Mouse (Mus musculus): ENCODE measurements around the gene Il31. TPM values are rescaled to one million over a fixed set of nuclear protein-coding genes. Genes with fewer than 3 reads are reported as not detected.
"Not testable (repeated sequence)": the region's sequence is repeated elsewhere in the genome, so short reads cannot be mapped to it uniquely, and the experiment has no call there.

Gene Il31
- polyA plus RNA-seq, 1 experiment: not detected

GRCm38 (mm10) chr5:123512102-123512501 is 22.8 kb upstream of the Il31 start:
- Histone ChIP-seq H3K79me2 (ENCODE audit: control insufficient read depth, insufficient read depth) (no peaks in the 10 kb centered on the region), H3K79me3 (ENCODE audit: low read depth) (no peaks in the 10 kb centered on the region), H3K27me3 (ENCODE audit: control insufficient read depth, insufficient read depth, insufficient read length) (peaks cover 5% of the 10 kb centered on the region), H3K4me3 (ENCODE audit: insufficient read depth, poor library complexity, severe bottlenecking) (no peak overlapping the region), H3K36me3 (ENCODE audit: control insufficient read depth, insufficient read depth) (peaks cover 3% of the 10 kb centered on the region), H3ac (ENCODE audit: control insufficient read depth, insufficient read length, low read depth) (no peak overlapping the region)
- TF ChIP-seq CEBPB (IDR thresholded peaks at IDR 0.05; ENCODE audit: low read depth): no peak

- H3K36me3 ChIP-seq (ENCODE audit: control insufficient read depth, insufficient read depth); H3K4me3 ChIP-seq (ENCODE audit: insufficient read depth, poor library complexity, severe bottlenecking); H3ac ChIP-seq (ENCODE audit: control insufficient read depth, insufficient read length, low read depth); H3K27me3 ChIP-seq (ENCODE audit: control insufficient read depth, insufficient read depth, insufficient read length); H3K79me3 ChIP-seq (ENCODE audit: low read depth); H3K79me2 ChIP-seq (ENCODE audit: control insufficient read depth, insufficient read depth): not testable (repeated sequence)
Observed at GRCm38 (mm10) chr5:123511426-123511825, 22.1 kb upstream of the Il31 start.

GRCm38 (mm10) chr5:123510160-123510559 is 20.9 kb upstream of the Il31 start, which contains the start of gene B3gnt4:
Gene B3gnt4, plus strand, starts transcription at chr5:123510460.
- H3K79me2 ChIP-seq (ENCODE audit: control insufficient read depth, insufficient read depth): no peaks in the 10 kb centered on the region
- H3K36me3 ChIP-seq (ENCODE audit: control insufficient read depth, insufficient read depth): no peaks in the 10 kb centered on the region
- no peak within 1 kb of the TSS for H3K4me3 ChIP-seq (ENCODE audit: insufficient read depth, poor library complexity, severe bottlenecking)
- TF ChIP-seq CTCF (IDR thresholded peaks at IDR 0.05; ENCODE audit: control insufficient read depth, insufficient read depth, insufficient read length) (no peak), FOSL1 (IDR thresholded peaks at IDR 0.05; ENCODE audit: insufficient read depth, low read length, poor library complexity, severe bottlenecking) (no peak), MYOG (IDR thresholded peaks at IDR 0.05; ENCODE audit: control insufficient read depth, extremely low read depth, insufficient read length) (no peak), CEBPB (IDR thresholded peaks at IDR 0.05; ENCODE audit: low read depth) (no peak), USF1 (IDR thresholded peaks at IDR 0.05; ENCODE audit: low read depth) (no peak), MAX (IDR thresholded peaks at IDR 0.05) (no peak)
- no peak within 1 kb of the TSS for H3ac ChIP-seq (ENCODE audit: control insufficient read depth, insufficient read length, low read depth)
- peaks cover 6% of the 10 kb centered on the region for H3K27me3 ChIP-seq (ENCODE audit: control insufficient read depth, insufficient read depth, insufficient read length)
- no peaks in the 10 kb centered on the region for H3K79me3 ChIP-seq (ENCODE audit: low read depth)

- no peak for TF ChIP-seq MYOD1 (IDR thresholded peaks at IDR 0.05; ENCODE audit: control insufficient read depth, insufficient read length, low read depth)
- TF ChIP-seq USF1 (IDR thresholded peaks at IDR 0.05; ENCODE audit: low read depth): no peak
- no peak for TF ChIP-seq MAX (IDR thresholded peaks at IDR 0.05)
- no peak for TF ChIP-seq CTCF (IDR thresholded peaks at IDR 0.05; ENCODE audit: control insufficient read depth, insufficient read depth, insufficient read length)
- TF ChIP-seq CEBPB (IDR thresholded peaks at IDR 0.05; ENCODE audit: low read depth): no peak
- no peak for TF ChIP-seq MYOG (IDR thresholded peaks at IDR 0.05; ENCODE audit: control insufficient read depth, extremely low read depth, insufficient read length)
- no peak for TF ChIP-seq FOSL1 (IDR thresholded peaks at IDR 0.05; ENCODE audit: insufficient read depth, low read length, poor library complexity, severe bottlenecking)
Observed at GRCm38 (mm10) chr5:123508921-123509320, 19.6 kb upstream of the Il31 start.

GRCm38 (mm10) chr5:123507936-123508723 is 18.8 kb upstream of the Il31 start:
- TF ChIP-seq MYOG (IDR thresholded peaks at IDR 0.05; ENCODE audit: control insufficient read depth, extremely low read depth, insufficient read length): no peak
- TF ChIP-seq CEBPB (IDR thresholded peaks at IDR 0.05; ENCODE audit: low read depth): no peak
- no peak for TF ChIP-seq MYOD1 (IDR thresholded peaks at IDR 0.05; ENCODE audit: control insufficient read depth, insufficient read length, low read depth)
- Histone ChIP-seq H3K79me2 (ENCODE audit: control insufficient read depth, insufficient read depth) (no peaks in the 10 kb centered on the region), H3K36me3 (ENCODE audit: control insufficient read depth, insufficient read depth) (no peaks in the 10 kb centered on the region), H3K79me3 (ENCODE audit: low read depth) (no peaks in the 10 kb centered on the region), H3ac (ENCODE audit: control insufficient read depth, insufficient read length, low read depth) (peak overlapping the region; percentile 19), H3K27me3 (ENCODE audit: control insufficient read depth, insufficient read depth, insufficient read length) (peaks cover 12% of the 10 kb centered on the region), H3K4me3 (ENCODE audit: insufficient read depth, poor library complexity, severe bottlenecking) (peak overlapping the region; percentile 11)

More at GRCm38 (mm10) chr5:123508921-123509320, 19.6 kb upstream of the Il31 start:
- Histone ChIP-seq H3K36me3 (ENCODE audit: control insufficient read depth, insufficient read depth) (no peaks in the 10 kb centered on the region), H3ac (ENCODE audit: control insufficient read depth, insufficient read length, low read depth) (no peak overlapping the region), H3K4me3 (ENCODE audit: insufficient read depth, poor library complexity, severe bottlenecking) (no peak overlapping the region), H3K79me3 (ENCODE audit: low read depth) (no peaks in the 10 kb centered on the region), H3K27me3 (ENCODE audit: control insufficient read depth, insufficient read depth, insufficient read length) (peaks cover 7% of the 10 kb centered on the region), H3K79me2 (ENCODE audit: control insufficient read depth, insufficient read depth) (no peaks in the 10 kb centered on the region)

- H3K27me3 ChIP-seq (ENCODE audit: control insufficient read depth, insufficient read depth, insufficient read length): peaks cover 6% of the 10 kb centered on the region
- no peaks in the 10 kb centered on the region for H3K79me3 ChIP-seq (ENCODE audit: low read depth)
- no peak for TF ChIP-seq MYOG (IDR thresholded peaks at IDR 0.05; ENCODE audit: control insufficient read depth, extremely low read depth, insufficient read length)
- no peak for TF ChIP-seq USF1 (IDR thresholded peaks at IDR 0.05; ENCODE audit: low read depth)
- no peak for TF ChIP-seq FOSL1 (IDR thresholded peaks at IDR 0.05; ENCODE audit: insufficient read depth, low read length, poor library complexity, severe bottlenecking)
- no peak for TF ChIP-seq MAX (IDR thresholded peaks at IDR 0.05)
- TF ChIP-seq CTCF (IDR thresholded peaks at IDR 0.05; ENCODE audit: control insufficient read depth, insufficient read depth, insufficient read length): no peak
- no peak for TF ChIP-seq MYOD1 (IDR thresholded peaks at IDR 0.05; ENCODE audit: control insufficient read depth, insufficient read length, low read depth)
- no peak for TF ChIP-seq CEBPB (IDR thresholded peaks at IDR 0.05; ENCODE audit: low read depth)
- H3K4me3 ChIP-seq (ENCODE audit: insufficient read depth, poor library complexity, severe bottlenecking): no peak overlapping the region
- no peak overlapping the region for H3ac ChIP-seq (ENCODE audit: control insufficient read depth, insufficient read length, low read depth)
- H3K36me3 ChIP-seq (ENCODE audit: control insufficient read depth, insufficient read depth): no peaks in the 10 kb centered on the region
- no peaks in the 10 kb centered on the region for H3K79me2 ChIP-seq (ENCODE audit: control insufficient read depth, insufficient read depth)
Observed at GRCm38 (mm10) chr5:123501973-123502372, 12.7 kb upstream of the Il31 start.

Measured in C2C12 (cell line).